Mouse (Mus musculus) MEL (cell line): ENCODE data around the gene Glp2r. TPM values are rescaled to one million over a fixed set of nuclear protein-coding genes. Genes with fewer than 3 reads are reported as not detected.

Experiments used
- DNase-seq: peaks from one replicate; pipeline ENCODE4 v3.0.0; 2011; ENCODE audit warnings: low read depth, low spot score
- H3K27ac ChIP-seq: 2 replicates; pipeline ENCODE4 v1.5.1; 2012; ENCODE audit warnings: low read depth, mild to moderate bottlenecking, control low read depth, low read length, moderate library complexity; ENCODE audit not compliant: control insufficient read depth
- H3K27me3 ChIP-seq, 2 experiments: fragments of 150-350 bp in 1 of 2; sonication (generic) in 1 of 2; 2 replicates each; pipeline ENCODE4 v1.6.1; 2012; ENCODE audit warnings: low read length in 2 of 2, mild to moderate bottlenecking in 2 of 2, improper control_type of control experiment in 1 of 2, moderate library complexity in 1 of 2; ENCODE audit not compliant: insufficient read depth in 2 of 2, control insufficient read depth in 1 of 2
- H3K36me3 ChIP-seq, 2 experiments: 2 replicates each; pipeline ENCODE4 v1.6.1; 2012 to 2014; ENCODE audit warnings: low read length in 2 of 2, improper control_type of control experiment in 1 of 2, inconsistent platforms in 1 of 2, mild to moderate bottlenecking in 1 of 2; ENCODE audit not compliant: insufficient read depth in 2 of 2, control insufficient read depth in 1 of 2
- H3K4me1 ChIP-seq, 2 experiments: fragments of 150-350 bp in 1 of 2; sonication (generic) in 1 of 2; 2 replicates each; pipeline ENCODE4 v1.6.1; 2012; ENCODE audit warnings: low read length in 2 of 2, improper control_type of control experiment in 1 of 2, mild to moderate bottlenecking in 1 of 2; ENCODE audit not compliant: insufficient read depth in 2 of 2, control insufficient read depth in 1 of 2
- H3K4me3 ChIP-seq, 2 experiments: fragments of 150-350 bp in 1 of 2; sonication (generic) in 1 of 2; 2 replicates each; pipeline ENCODE4 v1.5.1; 2012; ENCODE audit warnings: low read depth in 2 of 2, low read length in 2 of 2, mild to moderate bottlenecking in 2 of 2, moderate library complexity in 2 of 2, control low read depth in 1 of 2, improper control_type of control experiment in 1 of 2; ENCODE audit not compliant: control insufficient read depth in 1 of 2, insufficient read depth in 1 of 2
- H3K79me2 ChIP-seq: 2 replicates; pipeline ENCODE4 v1.6.1; 2012; ENCODE audit warnings: mild to moderate bottlenecking, low read length, moderate library complexity; ENCODE audit not compliant: control insufficient read depth, poor library complexity, insufficient read depth
- H3K9ac ChIP-seq: 2 replicates; pipeline ENCODE4 v1.6.1; 2012; ENCODE audit warnings: low read depth, mild to moderate bottlenecking, control low read depth, low read length, moderate library complexity; ENCODE audit not compliant: control insufficient read depth, poor library complexity, severe bottlenecking
- H3K9me3 ChIP-seq: fragments of 150-350 bp; sonication (generic); replicated peaks from 2 replicates; pipeline ENCODE4 v1.6.1; 2012; ENCODE audit warnings: mild to moderate bottlenecking, low read length, improper control_type of control experiment, moderate library complexity; ENCODE audit not compliant: insufficient read depth
- BHLHE40 ChIP-seq: IDR thresholded peaks from 2 replicates; pipeline ENCODE4 v1.6.1; 2012; ENCODE audit warnings: low read depth, mild to moderate bottlenecking, inconsistent platforms, low read length, improper control_type of control experiment, borderline replicate concordance
- CTCF ChIP-seq, 3 experiments: IDR thresholded peaks in 2 of 3; conservative IDR thresholded peaks in 1 of 3; 2 replicates each; pipeline ENCODE4 v1.5.1; 2011 to 2012; ENCODE audit warnings: low read length in 3 of 3, low read depth in 2 of 3, mild to moderate bottlenecking in 2 of 3, improper control_type of control experiment in 1 of 3, inconsistent platforms in 1 of 3, mixed read lengths in 1 of 3, moderate library complexity in 1 of 3; ENCODE audit not compliant: control insufficient read depth in 1 of 3, insufficient read depth in 1 of 3, poor library complexity in 1 of 3, severe bottlenecking in 1 of 3
- GABPA ChIP-seq: IDR thresholded peaks from 2 replicates; pipeline ENCODE4 v1.6.1; 2012; ENCODE audit warnings: low read depth, mild to moderate bottlenecking, inconsistent platforms, low read length, improper control_type of control experiment, moderate library complexity
- GATA1 ChIP-seq: IDR thresholded peaks from 2 replicates; pipeline ENCODE4 v1.6.1; 2011; ENCODE audit warnings: low read depth, low read length, improper control_type of control experiment
- MXI1 ChIP-seq: IDR thresholded peaks from 2 replicates; pipeline ENCODE4 v1.6.1; 2011; ENCODE audit warnings: mild to moderate bottlenecking, low read depth, low read length, improper control_type of control experiment
- MYC ChIP-seq: IDR thresholded peaks from 2 replicates; pipeline ENCODE4 v1.6.1; 2011; ENCODE audit warnings: low read depth, mild to moderate bottlenecking, low read length, improper control_type of control experiment, moderate library complexity
- POLR2AphosphoS5 ChIP-seq: IDR thresholded peaks from 2 replicates; pipeline ENCODE4 v1.6.1; 2012; ENCODE audit warnings: low read depth, borderline replicate concordance, mild to moderate bottlenecking, inconsistent platforms, low read length, moderate library complexity, mixed read lengths
- SMC3 ChIP-seq: IDR thresholded peaks from 2 replicates; pipeline ENCODE4 v1.6.1; 2011; ENCODE audit warnings: low read depth, low read length, improper control_type of control experiment
- TAL1 ChIP-seq: IDR thresholded peaks from 2 replicates; pipeline ENCODE4 v1.6.1; 2012; ENCODE audit warnings: mild to moderate bottlenecking, inconsistent platforms, low read length, moderate library complexity, mixed read lengths
- TBP ChIP-seq: IDR thresholded peaks from 2 replicates; pipeline ENCODE4 v1.8.0; 2011; ENCODE audit warnings: low read depth, low read length, improper control_type of control experiment
- TCF12 ChIP-seq: IDR thresholded peaks from 2 replicates; pipeline ENCODE4 v1.6.1; 2014; ENCODE audit warnings: low read depth, mild to moderate bottlenecking, inconsistent platforms, low read length, improper control_type of control experiment, moderate library complexity
- USF1 ChIP-seq: IDR thresholded peaks from 2 replicates; pipeline ENCODE4 v1.6.1; 2014; ENCODE audit warnings: low read depth, mild to moderate bottlenecking, inconsistent platforms, low read length, improper control_type of control experiment, moderate library complexity
- ZMIZ1 ChIP-seq: IDR thresholded peaks from 2 replicates; pipeline ENCODE4 v1.6.1; 2012; ENCODE audit warnings: low read depth, mild to moderate bottlenecking, inconsistent platforms, low read length, improper control_type of control experiment, moderate library complexity
- polyA plus RNA-seq, 2 experiments: library from polyadenylated mRNA; stranded (reverse) in 1 of 2; unstranded in 1 of 2; fragments of >175 nt in 1 of 2; fragments of >200 nt in 1 of 2; gene quantifications; 2 replicates each; pipeline versions ENCODE4 v1.2.1 to v1.2.4; 2012; ENCODE audit warnings: low replicate concordance in 2 of 2, low read depth in 1 of 2; ENCODE audit not compliant: insufficient read length in 2 of 2, insufficient read depth in 1 of 2, missing spikeins in 1 of 2
- total RNA-seq: library from RNA; depleted of rRNA; stranded (reverse); fragments of 300-350 nt; gene quantifications from 2 replicates; pipeline ENCODE4 v1.2.3, GENCODE M21; 2012

Gene Glp2r
- total and polyA plus RNA-seq, 3 experiments = not detected

- Histone ChIP-seq H3K79me2 (no peaks in the 10 kb centered on the region), H3K27ac (no peak overlapping the region), H3K36me3 (no peaks in the 10 kb centered on the region), H3K9me3 (no peaks in the 10 kb centered on the region), H3K4me1 (no peaks in the 10 kb centered on the region), H3K4me3 (no peak overlapping the region), H3K27me3 (no peaks in the 10 kb centered on the region), H3K9ac (no peak overlapping the region)
- TF ChIP-seq MXI1 (no peak), POLR2AphosphoS5 (no peak)
- no peak for DNase-seq
These were observed 19.2 kb upstream of the Glp2r start for GRCm38 (mm10) chr11:67790182-67790581.

- no peak for TF ChIP-seq ZMIZ1
- TF ChIP-seq TBP = no peak
- no peak for TF ChIP-seq TAL1
- TF ChIP-seq GATA1 = no peak
- Histone ChIP-seq H3K4me1 (no peaks in the 10 kb centered on the region), H3K27ac (no peak within 1 kb of the TSS), H3K9ac (no peak within 1 kb of the TSS), H3K4me3 (no peak within 1 kb of the TSS), H3K36me3 (no peaks in the 10 kb centered on the region), H3K9me3 (no peaks in the 10 kb centered on the region; the same call in 1 of the 2 replicates), H3K27me3 (no peaks in the 10 kb centered on the region), H3K79me2 (no peaks in the 10 kb centered on the region)
- DNase-seq = no peak
These were observed 3.4 kb upstream of the Glp2r start, which contains the start of gene Gsg1l2 for GRCm38 (mm10) chr11:67774379-67774778. Gene Gsg1l2 (plus strand): TSS chr11:67774608.

GRCm38 (mm10) chr11:67772577-67772976 is 1.6 kb upstream of the Glp2r start:
- no peak for DNase-seq
- H3K9me3 ChIP-seq = no peaks in the 10 kb centered on the region; the same call in 1 of the 2 replicates

GRCm38 (mm10) chr11:67771691-67772090 is 738 bp upstream of the Glp2r start:
- Histone ChIP-seq H3K27me3 (no peaks in the 10 kb centered on the region), H3K9ac (no peak overlapping the region)
- no peak for DNase-seq

More at GRCm38 (mm10) chr11:67772577-67772976, 1.6 kb upstream of the Glp2r start:
- H3K27me3 ChIP-seq = no peaks in the 10 kb centered on the region
- H3K9ac ChIP-seq = no peak overlapping the region
- TF ChIP-seq MYC (no peak), BHLHE40 (no peak), GABPA (no peak), MXI1 (no peak), SMC3 (no peak)
- no peaks in the 10 kb centered on the region for H3K4me1 ChIP-seq
- no peaks in the 10 kb centered on the region for H3K79me2 ChIP-seq
- no peak overlapping the region for H3K4me3 ChIP-seq
- no peaks in the 10 kb centered on the region for H3K36me3 ChIP-seq
- no peak overlapping the region for H3K27ac ChIP-seq

More at GRCm38 (mm10) chr11:67771691-67772090, 738 bp upstream of the Glp2r start:
- no peak overlapping the region for H3K4me3 ChIP-seq
- no peaks in the 10 kb centered on the region for H3K4me1 ChIP-seq
- TF ChIP-seq CTCF (IDR thresholded peaks at IDR 0.05 in 2 of 3, conservative IDR thresholded peaks at IDR 0.05 in 1 of 3; ENCODE audit: control insufficient read depth in 1 of 3, insufficient read depth in 1 of 3, low read depth in 2 of 3, low read length in 3 of 3, poor library complexity in 1 of 3, severe bottlenecking in 1 of 3) (no peak), TCF12 (no peak), USF1 (0 out of 2 replicates have a peak, but pooled peaks have one; percentile 31)
- no peak overlapping the region for H3K27ac ChIP-seq
- no peaks in the 10 kb centered on the region for H3K79me2 ChIP-seq
- no peaks in the 10 kb centered on the region for H3K36me3 ChIP-seq
- no peaks in the 10 kb centered on the region; the same call in 1 of the 2 replicates for H3K9me3 ChIP-seq
